Mouse (Mus musculus) limb, embryonic 11.5 days (tissue): ENCODE data around the gene Pttg1ip. TPM values are rescaled to one million over a fixed set of nuclear protein-coding genes. Genes with fewer than 3 reads are reported as not detected.

Experiments
- ATAC-seq: fragments of 200-750 bp; cut with Nextera tagmentation; 2 replicates; pipeline ENCODE4 v1.8.0; 2017; ENCODE audit warnings: low read depth; ENCODE audit not compliant: insufficient number of reproducible peaks, low FRiP score, low TSS enrichment
- DNase-seq: peaks from one replicate; pipeline ENCODE4 v3.0.0-alpha.2; 2015; ENCODE audit warnings: low spot score
- H3K27ac ChIP-seq: fragments of 300-500 bp; sonication (generic); replicated peaks from 2 replicates; pipeline ENCODE4 v1.5.1; 2014; ENCODE audit warnings: low read depth, mild to moderate bottlenecking, low read length
- H3K27me3 ChIP-seq: fragments of 300-500 bp; sonication (generic); 2 replicates; pipeline ENCODE4 v1.6.1; 2014; ENCODE audit warnings: mild to moderate bottlenecking, low read length, mixed read lengths; ENCODE audit not compliant: control insufficient read depth, insufficient read depth
- H3K36me3 ChIP-seq: fragments of 300-500 bp; sonication (generic); 2 replicates; pipeline ENCODE4 v1.6.1; 2014; ENCODE audit warnings: mild to moderate bottlenecking, low read length, moderate library complexity, mixed read lengths; ENCODE audit not compliant: control insufficient read depth, insufficient read depth
- H3K4me1 ChIP-seq: fragments of 300-500 bp; sonication (generic); 2 replicates; pipeline ENCODE4 v1.6.1; 2014; ENCODE audit warnings: low read length, mixed read lengths; ENCODE audit not compliant: control insufficient read depth, insufficient read depth
- H3K4me2 ChIP-seq: fragments of 300-500 bp; sonication (generic); 2 replicates; pipeline ENCODE4 v1.6.1; 2014; ENCODE audit warnings: low read depth, mild to moderate bottlenecking, moderate library complexity; ENCODE audit not compliant: severe bottlenecking
- H3K4me3 ChIP-seq: fragments of 300-500 bp; sonication (generic); 2 replicates; pipeline ENCODE4 v1.5.1; 2014; ENCODE audit warnings: low read depth, low read length
- H3K9ac ChIP-seq: fragments of 300-500 bp; sonication (generic); 2 replicates; pipeline ENCODE4 v1.6.1; 2014; ENCODE audit warnings: mild to moderate bottlenecking, low read length
- H3K9me3 ChIP-seq: fragments of 300-500 bp; sonication (generic); 2 replicates; pipeline ENCODE4 v1.6.1; 2016; ENCODE audit warnings: low read length; ENCODE audit not compliant: control insufficient read depth
- WGBS: fragments of 180-500 bp; shearing (Covaris S2); extraction: QIAGEN DNeasy Blood & Tissue Kit; methylation state at CpG from one replicate; pipeline ENCODE4 v1.1.7; 2014; 5-methylcytosine and 5-hydroxymethylcytosine counted together
- polyA plus RNA-seq: library from polyadenylated mRNA; unstranded; fragments of >200 nt; fragmentation: Nextera tagmentation; extraction: Ambion mirVana; gene quantifications from 2 replicates; pipeline ENCODE4 v1.2.1, GENCODE M21; 2014

Gene Pttg1ip
- polyA plus RNA-seq, 1 experiment from 2014 or later: 84.6 TPM

- WGBS: 64% methylated on average over 10 of the region's 10 CpGs
- Histone ChIP-seq H3K4me3 (no peak overlapping the region), H3K27ac (no peak overlapping the region), H3K4me2 (no peak overlapping the region; the same call in 1 of the 2 replicates), H3K36me3 (no peaks in the 10 kb centered on the region), H3K4me1 (peaks cover 2% of the 10 kb centered on the region; the same call in 1 of the 2 replicates), H3K9ac (no peak overlapping the region), H3K9me3 (no peaks in the 10 kb centered on the region), H3K27me3 (no peaks in the 10 kb centered on the region)
- no peak for ATAC-seq
- DNase-seq: no peak
Observed at GRCm38 (mm10) chr10:77580027-77580920, 1.2 kb upstream of the Pttg1ip start.

DNA sequence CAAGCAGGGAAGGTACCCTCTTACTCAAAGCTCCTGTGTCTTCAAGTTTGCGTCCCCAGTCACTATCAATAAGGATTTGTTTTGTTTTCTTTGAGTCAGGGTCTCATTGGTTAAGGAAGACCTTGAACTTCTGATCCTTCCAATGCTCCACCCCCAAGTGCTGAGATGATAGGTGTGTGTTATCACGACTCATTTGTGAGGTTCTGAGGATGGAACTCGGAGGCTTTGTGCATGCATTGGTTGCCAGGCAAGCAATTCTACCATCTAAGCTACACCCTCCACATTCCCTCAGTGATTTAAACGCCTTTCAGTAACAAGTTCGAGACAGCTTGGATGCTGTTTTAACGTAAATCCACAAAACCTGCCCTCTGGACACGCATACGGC, 505 bp upstream of the Pttg1ip start:
- Histone ChIP-seq H3K36me3 (no peaks in the 10 kb centered on the region), H3K9me3 (no peaks in the 10 kb centered on the region), H3K27me3 (no peaks in the 10 kb centered on the region), H3K4me2 (peak overlapping the region; percentile 74), H3K4me3 (peak overlapping the region; percentile 77), H3K4me1 (peaks cover 2% of the 10 kb centered on the region; the same call in 1 of the 2 replicates), H3K9ac (peak overlapping the region; percentile 62), H3K27ac (no peak overlapping the region)
- DNase-seq (no peak), ATAC-seq (no peak)
- 11% methylated on average over 8 of the region's 8 CpGs for WGBS

DNA sequence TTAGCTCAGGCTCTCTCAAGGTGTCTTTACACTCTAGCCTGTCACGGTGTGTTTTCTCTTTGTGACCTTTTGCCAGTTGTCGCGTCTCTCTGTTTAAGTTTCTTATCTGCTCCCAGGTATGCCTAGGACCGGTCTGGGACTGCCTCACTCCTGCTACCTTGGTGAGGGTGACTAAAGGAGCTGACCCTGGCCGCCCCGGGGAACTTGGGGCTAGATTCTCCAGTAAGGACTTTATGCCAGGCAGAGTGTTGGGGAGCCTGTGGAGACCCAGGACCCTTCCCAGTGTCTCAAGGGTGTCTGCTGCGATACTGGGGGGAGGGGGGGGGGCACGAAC, 732 bp downstream of the Pttg1ip start:
- Histone ChIP-seq H3K9me3 (no peaks in the 10 kb centered on the region), H3K9ac (peak overlapping the region; percentile 82), H3K27me3 (no peaks in the 10 kb centered on the region), H3K4me2 (peak overlapping the region; percentile 74), H3K36me3 (peaks cover 2% of the 10 kb centered on the region; the same call in 1 of the 2 replicates), H3K27ac (no peak overlapping the region), H3K4me1 (peaks cover 2% of the 10 kb centered on the region; the same call in 1 of the 2 replicates), H3K4me3 (peak overlapping the region; percentile 77)
- 16% methylated on average over 8 of the region's 8 CpGs for WGBS
- DNase-seq (no peak), ATAC-seq (0 out of 2 replicates have a peak, but pooled peaks have one; percentile 2)

- no peaks in the 10 kb centered on the region for H3K9me3 ChIP-seq
- H3K4me1 ChIP-seq: peaks cover 2% of the 10 kb centered on the region; the same call in 1 of the 2 replicates
- no peak for DNase-seq
- WGBS: 88% methylated on average over 10 of the region's 10 CpGs
- no peak overlapping the region for H3K4me2 ChIP-seq
- no peak overlapping the region for H3K4me3 ChIP-seq
- ATAC-seq: no peak
- no peak overlapping the region for H3K9ac ChIP-seq
- H3K27me3 ChIP-seq: no peaks in the 10 kb centered on the region
- H3K36me3 ChIP-seq: peaks cover 9% of the 10 kb centered on the region
- no peak overlapping the region for H3K27ac ChIP-seq
Observed at GRCm38 (mm10) chr10:77583795-77584422, 2.4 kb downstream of the Pttg1ip start.

GRCm38 (mm10) chr10:77586637-77587036, 5.1 kb downstream of the Pttg1ip start:
- Histone ChIP-seq H3K4me1 (peaks cover 2% of the 10 kb centered on the region; the same call in 1 of the 2 replicates), H3K9me3 (no peaks in the 10 kb centered on the region), H3K4me3 (no peak overlapping the region), H3K4me2 (no peak overlapping the region), H3K27me3 (no peaks in the 10 kb centered on the region), H3K36me3 (peaks cover 12% of the 10 kb centered on the region), H3K9ac (no peak overlapping the region), H3K27ac (no peak overlapping the region)
- 91% methylated on average over 3 of the region's 3 CpGs for WGBS
- ATAC-seq (no peak), DNase-seq (no peak)

DNA sequence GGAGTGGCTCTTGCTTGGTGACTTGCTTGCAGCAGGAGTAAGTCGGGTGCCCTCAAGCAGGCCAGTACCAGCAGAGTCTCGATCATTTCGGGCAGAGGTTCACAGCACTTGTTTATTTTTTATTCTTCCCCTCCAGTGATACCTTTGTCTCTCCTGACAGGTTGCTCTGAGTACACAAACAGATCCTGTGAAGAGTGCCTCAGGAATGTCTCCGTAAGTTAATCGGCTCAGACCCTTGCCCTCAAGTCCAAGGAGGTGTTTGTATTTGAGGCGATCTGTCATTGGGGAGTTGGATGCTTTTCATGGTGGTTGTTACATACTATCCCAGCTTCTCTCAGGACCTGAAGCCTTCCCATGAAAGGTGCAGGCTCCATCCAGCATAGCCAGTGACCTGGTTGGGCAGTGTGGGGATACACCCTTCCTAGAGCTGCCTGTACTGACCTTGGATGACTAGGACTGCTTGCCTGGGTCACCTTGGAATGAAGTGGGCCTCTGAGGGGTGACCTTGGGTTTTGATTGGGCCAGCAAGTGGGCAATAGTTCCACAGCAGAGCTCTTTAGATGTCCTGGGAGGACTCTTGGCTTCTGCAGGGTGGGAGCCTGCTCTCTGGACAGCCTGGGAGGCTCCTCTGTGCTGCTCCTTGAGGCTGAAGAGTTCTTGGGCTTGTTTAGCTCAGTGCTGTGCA, 5.7 kb downstream of the Pttg1ip start:
- Histone ChIP-seq H3K36me3 (peaks cover 12% of the 10 kb centered on the region), H3K27ac (no peak overlapping the region), H3K27me3 (no peaks in the 10 kb centered on the region), H3K4me1 (peaks cover 1% of the 10 kb centered on the region; the same call in 1 of the 2 replicates), H3K4me2 (no peak overlapping the region), H3K9ac (no peak overlapping the region), H3K9me3 (no peaks in the 10 kb centered on the region), H3K4me3 (no peak overlapping the region)
- DNase-seq: no peak
- WGBS: 95% methylated on average over 6 of the region's 6 CpGs
- ATAC-seq: no peak

DNA sequence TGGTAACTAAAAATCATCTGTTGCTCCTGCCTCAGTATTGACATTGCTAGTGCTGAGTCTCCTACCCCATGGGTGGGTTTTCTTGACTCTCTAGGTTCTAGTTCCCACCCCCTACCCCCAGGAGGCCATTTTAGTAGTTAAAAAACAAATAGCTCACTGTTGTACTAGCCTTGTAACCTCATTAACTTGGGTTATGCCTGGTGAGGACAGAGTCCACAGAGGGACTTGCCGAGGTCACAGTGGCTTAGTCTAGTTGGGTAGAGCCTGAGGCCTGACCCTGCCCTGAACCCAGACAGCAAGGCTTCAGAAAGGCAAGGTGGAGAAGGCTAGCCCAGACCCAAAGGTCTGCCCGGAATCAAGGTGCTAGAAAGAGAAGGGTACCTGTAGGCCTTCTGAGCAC, 6.5 kb downstream of the Pttg1ip start:
- Histone ChIP-seq H3K27me3 (no peaks in the 10 kb centered on the region), H3K4me2 (no peak overlapping the region), H3K9me3 (no peaks in the 10 kb centered on the region), H3K27ac (no peak overlapping the region), H3K4me1 (no peaks in the 10 kb centered on the region), H3K36me3 (peaks cover 14% of the 10 kb centered on the region), H3K9ac (no peak overlapping the region), H3K4me3 (no peak overlapping the region)
- DNase-seq: no peak
- 90% methylated on average over 2 of the region's 2 CpGs for WGBS
- no peak for ATAC-seq

DNA sequence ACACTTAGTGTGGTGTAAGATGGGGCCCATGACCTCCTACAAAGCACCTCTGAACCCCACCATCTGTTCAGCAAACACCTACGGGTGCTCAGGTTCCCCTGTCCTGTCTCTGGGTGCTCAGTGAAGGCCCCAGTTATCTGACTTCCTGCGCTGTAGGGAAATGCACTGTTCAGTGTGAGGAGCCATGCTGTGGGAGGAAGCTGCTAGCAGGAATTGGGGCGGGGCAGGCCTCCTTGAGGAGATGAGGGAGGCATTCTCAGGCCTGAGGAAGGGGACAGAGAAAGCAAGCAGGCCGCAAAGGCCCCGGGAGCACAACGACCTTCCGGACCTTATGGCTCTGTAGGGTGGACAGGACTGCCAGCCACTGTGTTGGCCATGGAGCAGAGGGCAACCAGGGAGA, 7.6 kb downstream of the Pttg1ip start:
- Histone ChIP-seq H3K27me3 (no peaks in the 10 kb centered on the region), H3K36me3 (peaks cover 16% of the 10 kb centered on the region), H3K4me1 (no peaks in the 10 kb centered on the region), H3K9ac (no peak overlapping the region), H3K27ac (no peak overlapping the region), H3K4me3 (no peak overlapping the region), H3K9me3 (no peaks in the 10 kb centered on the region), H3K4me2 (no peak overlapping the region)
- no peak for ATAC-seq
- 86% methylated on average over 7 of the region's 7 CpGs for WGBS
- DNase-seq: no peak
